Mouse (Mus musculus): ENCODE data around the gene Hrk. TPM values are rescaled to one million over a fixed set of nuclear protein-coding genes. Genes with fewer than 3 reads are reported as not detected.
A peak's percentile ranks its signal among the peaks of the same experiment; 100 is the strongest.

Hrk gene
- total RNA-seq, 2 experiments from 2014 or later = 0.33 to 0.91 TPM

DNA sequence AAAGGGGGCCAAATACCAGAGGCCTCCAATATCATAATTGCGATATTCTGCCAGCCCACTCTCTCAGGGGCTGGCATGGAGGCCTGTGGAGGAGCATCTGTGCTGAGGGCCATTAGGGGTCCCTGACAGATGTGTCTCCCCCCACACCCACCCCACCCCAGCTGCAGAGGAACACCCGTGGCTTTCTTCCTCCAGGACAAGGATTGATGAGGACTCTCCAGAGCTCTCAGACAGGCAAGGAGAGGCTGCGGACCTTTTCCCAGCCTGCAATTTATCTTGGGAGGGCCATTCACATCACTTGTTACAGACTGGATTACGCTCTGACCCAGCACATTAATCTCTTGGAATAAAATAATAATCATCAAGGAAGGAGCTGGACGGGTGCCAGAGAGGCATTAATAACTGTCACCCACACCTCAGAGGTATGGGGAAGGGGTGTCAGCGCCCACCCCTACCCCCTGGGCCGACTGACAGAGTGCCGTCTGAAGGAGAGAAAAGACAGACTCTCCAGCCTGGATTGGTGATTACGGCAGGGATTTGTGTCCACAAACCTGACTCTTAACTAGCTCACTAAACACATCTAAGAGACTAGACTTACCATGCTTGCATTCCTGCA, 58.8 kb downstream of the Hrk start:
- DNase-seq = no peak

- DNase-seq = no peak
These were observed 65.7 kb downstream of the Hrk start for GRCm38 (mm10) chr5:118230071-118230611.

DNA sequence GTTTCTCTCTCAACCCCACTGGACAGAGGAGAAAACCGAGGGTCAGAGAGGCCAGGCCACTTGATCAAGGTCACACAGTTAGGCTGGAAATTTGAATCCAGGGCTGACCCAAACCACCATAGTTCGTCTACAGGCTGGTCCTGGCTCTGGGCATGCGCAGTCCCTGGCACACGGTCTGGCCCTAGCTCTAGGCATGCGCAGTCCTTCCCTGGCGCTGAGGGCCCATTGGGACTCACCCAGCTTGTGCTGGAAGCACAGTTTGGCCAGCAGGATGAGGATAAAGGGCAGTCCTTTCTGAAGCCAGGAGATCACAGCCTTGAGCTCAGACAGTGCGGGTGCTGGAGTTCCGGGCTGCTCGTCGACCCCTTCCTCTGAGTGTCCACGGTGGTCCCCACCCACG, 72.4 kb downstream of the Hrk start:
- peak; percentile 78 for DNase-seq

Other genes with a start within 250 kb of the Hrk start
- gene Fbxo21, start 187.9 kb upstream of the Hrk start, total RNA-seq (2021) = 100 to 1,000 TPM; 114 to 115 TPM
- gene Tesc, start 136.9 kb upstream of the Hrk start, total RNA-seq (2021) = 10 to 100 TPM; 54.4 to 61.5 TPM
- 10 to 100 TPM; 51.8 to 53.4 TPM for gene Fbxw8, start 9.2 kb upstream of the Hrk start, total RNA-seq (2021)
- 1 to 10 TPM; 4.0 to 5.5 TPM for gene Rnft2, start 80.5 kb downstream of the Hrk start, total RNA-seq (2021)
- gene 2410131K14Rik, start 80.6 kb downstream of the Hrk start, total RNA-seq (2021) = 1 to 10 TPM; 7.7 to 8.6 TPM